Mouse (Mus musculus) A20 (cell line): Measurements from ENCODE around the gene BC051665.

Experiments used
- DNase-seq: peaks from one replicate; pipeline ENCODE4 v3.0.0-alpha.2; 2011; ENCODE audit warnings: low read depth, low spot score

Gene BC051665

DNA sequence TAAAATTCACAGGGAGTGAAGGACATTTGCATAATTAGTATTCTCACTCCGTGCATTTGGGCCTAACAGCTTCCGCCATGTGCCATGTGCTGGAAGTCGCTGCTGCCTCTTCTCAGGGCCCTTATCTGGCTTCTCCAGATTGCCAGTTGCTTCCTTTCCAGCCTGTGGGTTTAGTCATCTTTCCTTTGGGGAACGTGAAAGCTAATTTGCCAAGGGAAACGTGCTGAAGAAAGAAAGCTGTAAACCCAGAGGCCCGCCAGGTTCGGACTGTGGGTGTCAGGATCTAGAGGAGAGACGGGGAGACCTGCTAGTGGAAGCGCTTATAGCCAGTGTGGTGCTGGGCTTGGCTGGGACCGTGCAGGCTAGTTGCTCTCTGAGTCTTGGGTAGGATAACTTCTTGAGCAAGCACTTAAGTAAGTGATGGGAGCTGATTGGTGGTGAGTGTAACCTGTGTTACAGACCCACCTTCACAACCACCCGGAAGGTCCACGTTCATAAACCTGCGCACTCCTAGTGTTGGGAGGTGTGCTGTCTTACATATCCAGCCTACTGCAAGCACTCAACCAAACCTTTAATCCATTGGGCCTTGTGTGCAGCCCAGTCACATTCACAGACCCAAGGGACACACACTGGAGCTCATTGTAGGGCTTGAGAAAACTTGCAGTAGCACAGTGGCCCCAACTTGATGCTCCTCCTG lies 42.6 kb downstream of the BC051665 start:
- no peak for DNase-seq

DNA sequence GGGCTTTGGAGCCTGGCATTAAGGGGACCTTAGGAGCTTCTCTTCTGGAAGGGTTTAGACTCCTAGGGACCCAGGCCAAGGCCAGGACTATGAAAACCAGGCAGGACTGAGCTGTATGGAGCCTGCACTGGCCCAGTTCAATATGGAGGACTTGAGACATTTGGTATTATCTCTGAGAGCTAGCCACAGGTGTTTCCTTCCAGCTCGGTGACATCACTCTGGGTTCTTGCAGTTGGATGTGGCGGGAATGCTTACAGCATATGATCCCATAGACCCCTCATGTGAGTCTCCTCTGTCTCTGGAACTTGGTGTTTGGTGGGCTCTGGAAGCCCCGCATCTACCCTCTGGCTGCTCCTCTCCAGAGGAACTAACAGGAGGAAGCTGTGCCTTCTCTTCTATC lies 43.6 kb downstream of the BC051665 start:
- no peak for DNase-seq

DNA sequence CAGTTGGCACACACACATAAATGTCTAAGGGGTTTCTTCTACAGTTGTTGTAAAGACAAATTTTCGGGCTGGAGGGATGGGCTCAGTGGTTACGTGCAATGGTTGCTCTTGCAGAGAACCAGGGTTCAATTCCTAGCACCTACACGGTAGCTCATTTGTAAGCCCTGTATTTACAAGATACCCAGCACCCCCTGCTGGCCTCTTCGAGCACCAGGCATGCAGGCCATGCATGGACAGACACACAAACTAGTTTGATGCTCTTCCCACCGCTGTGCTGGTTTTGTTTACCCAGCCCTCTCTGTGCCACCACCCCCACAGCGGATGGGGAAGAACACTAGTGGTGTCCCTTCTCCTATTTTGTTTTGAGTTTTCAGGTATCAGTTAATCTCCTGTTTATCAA lies 45.9 kb downstream of the BC051665 start:
- no peak for DNase-seq

DNA sequence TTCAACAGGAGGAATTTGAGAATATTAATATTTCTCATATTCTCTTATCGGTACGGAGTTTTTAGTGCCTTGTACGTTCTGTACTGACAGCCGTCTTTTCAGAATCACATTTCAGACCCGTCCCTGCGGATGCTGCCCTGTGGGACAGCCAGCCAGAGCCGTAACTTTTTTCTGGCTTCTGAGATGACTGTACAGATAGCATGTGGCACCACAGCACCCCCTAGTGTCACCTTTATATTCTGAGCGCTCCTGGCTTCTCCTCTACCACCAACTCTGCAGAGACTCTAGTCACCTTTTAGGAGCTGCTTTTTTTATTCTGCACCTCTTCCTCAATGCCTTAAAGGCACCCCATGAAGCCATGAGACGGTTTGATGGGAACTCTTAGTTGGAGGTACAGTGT lies 47.7 kb downstream of the BC051665 start:
- DNase-seq: no peak

DNA sequence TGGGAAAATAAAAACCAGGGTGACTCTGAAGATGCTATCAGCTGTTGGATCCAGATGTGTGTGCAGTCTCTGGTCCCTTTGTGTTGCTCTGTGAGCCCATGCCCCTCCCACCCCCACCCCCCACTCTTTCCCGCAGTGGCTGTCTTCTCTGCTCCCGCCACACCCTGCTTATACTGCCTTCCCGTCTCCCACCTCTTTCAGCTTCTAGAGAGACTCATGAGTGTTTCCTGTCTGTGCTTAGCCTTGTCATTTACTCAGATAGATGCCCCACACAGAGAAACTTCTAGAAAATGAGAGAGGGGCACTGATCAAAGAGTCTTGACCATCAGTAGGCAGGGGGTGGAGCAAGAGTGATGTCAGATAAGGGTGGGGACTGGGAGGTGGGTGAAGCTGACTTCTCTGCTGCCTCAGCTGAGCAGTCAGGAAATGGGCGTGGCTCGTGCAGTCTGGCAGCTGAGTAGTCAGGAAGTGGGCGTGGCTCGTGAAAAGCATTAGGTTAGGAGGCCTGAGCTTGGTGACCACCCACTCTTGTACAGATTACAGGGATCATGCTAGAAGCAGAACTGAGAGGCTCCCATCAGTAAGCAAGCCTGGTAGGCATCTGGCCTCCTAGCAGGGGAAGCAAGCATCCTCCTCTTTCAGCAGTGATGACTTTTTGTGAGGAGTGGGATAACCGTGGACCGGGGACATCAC lies 48.4 kb downstream of the BC051665 start:
- DNase-seq: no peak

DNA sequence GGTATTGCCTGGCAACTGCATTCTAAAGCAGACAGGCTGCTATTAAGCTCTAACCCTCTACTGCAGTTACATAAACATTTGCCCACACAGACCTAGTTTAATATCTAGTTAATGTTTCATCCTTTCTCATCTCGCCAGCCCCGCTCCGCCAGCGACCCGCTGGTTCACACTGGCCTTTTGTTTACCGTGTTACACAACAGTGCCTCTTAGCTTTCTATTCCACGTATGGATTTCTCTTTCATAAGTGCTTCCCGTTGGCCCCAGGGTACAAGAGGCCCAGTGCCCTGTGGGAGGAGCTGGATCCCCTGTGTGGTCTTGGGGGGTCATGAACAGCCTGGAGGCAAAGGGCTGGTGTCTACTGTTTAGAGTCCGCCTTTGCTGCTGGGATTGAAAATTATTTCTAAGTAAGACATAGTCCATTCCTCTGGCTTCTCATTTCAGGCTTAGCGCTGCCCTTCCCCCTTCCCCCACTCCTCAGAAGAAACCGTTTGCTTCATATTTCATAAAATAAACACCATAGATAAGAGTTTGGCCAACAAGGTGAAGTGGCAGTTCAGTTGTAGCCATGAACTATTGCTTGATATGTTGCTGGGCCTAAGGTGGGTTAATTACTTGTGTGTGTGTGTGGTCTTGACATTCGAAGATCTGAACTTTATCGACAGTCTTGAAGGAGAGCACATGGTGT lies 49.6 kb downstream of the BC051665 start:
- DNase-seq: no peak

DNA sequence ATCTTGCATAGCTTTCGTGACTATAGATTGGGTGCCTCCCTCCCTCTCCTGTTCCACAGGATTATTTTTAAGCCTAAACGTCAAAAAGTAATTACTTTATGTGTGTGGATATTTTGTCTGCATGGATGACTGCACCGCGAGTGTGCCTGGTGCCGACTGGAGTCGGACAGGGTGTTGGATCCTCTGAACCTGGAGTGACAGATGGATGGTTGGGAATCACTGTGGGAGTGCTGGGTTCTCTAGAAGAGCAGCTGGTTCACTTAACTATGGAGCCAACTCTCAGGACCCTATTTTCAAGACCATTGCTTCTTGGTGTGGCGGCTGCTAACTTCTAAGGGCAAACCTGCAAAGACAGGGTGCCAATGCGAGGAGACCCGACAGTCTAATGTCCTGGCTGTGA lies 50.9 kb downstream of the BC051665 start:
- DNase-seq: no peak
